Mouse (Mus musculus) right cerebral cortex, postnatal 14 days (tissue): ENCODE measurements around the gene Olfr186.
"Not testable (repeated sequence)": the region's sequence is repeated elsewhere in the genome, so short reads cannot be mapped to it uniquely, and the experiment has no call there.

Source experiments
- DNase-seq: peaks from one replicate; pipeline ENCODE4 v3.0.0; 2022

The Olfr186 gene

GRCm38 (mm10) chr16:59030191-59030590 is at the start of gene Olfr186:
Gene Olfr186 (minus strand): TSS chr16:59030291.
- no peak for DNase-seq

- no peak for DNase-seq
Measured at GRCm38 (mm10) chr16:59077905-59078304, 47.8 kb upstream of the Olfr186 start, which contains the start of gene Olfr190. Gene Olfr190 (minus strand): TSS chr16:59078005.

GRCm38 (mm10) chr16:59073520-59073919 is 43.4 kb upstream of the Olfr186 start:
- DNase-seq: no peak

GRCm38 (mm10) chr16:59071755-59072154 is 41.7 kb upstream of the Olfr186 start:
- no peak for DNase-seq

GRCm38 (mm10) chr16:59062411-59062810 is 32.3 kb upstream of the Olfr186 start:
- not testable (repeated sequence) for DNase-seq

GRCm38 (mm10) chr16:59049286-59049685 is 19.2 kb upstream of the Olfr186 start:
- DNase-seq: not testable (repeated sequence)

- no peak for DNase-seq
Measured at GRCm38 (mm10) chr16:59048860-59049259, 18.8 kb upstream of the Olfr186 start.

GRCm38 (mm10) chr16:59047579-59047978 is 17.5 kb upstream of the Olfr186 start:
- DNase-seq: no peak

GRCm38 (mm10) chr16:59045835-59046234 is 15.7 kb upstream of the Olfr186 start:
- DNase-seq: no peak

- no peak for DNase-seq
Measured at GRCm38 (mm10) chr16:59039710-59040109, 9.6 kb upstream of the Olfr186 start, which contains the start of gene Olfr187. Gene Olfr187 (minus strand): TSS chr16:59039767.

GRCm38 (mm10) chr16:59013357-59014018 is 16.6 kb downstream of the Olfr186 start:
- DNase-seq: no peak

GRCm38 (mm10) chr16:59007146-59007545 is 22.9 kb downstream of the Olfr186 start:
- no peak for DNase-seq

- no peak for DNase-seq
Measured at GRCm38 (mm10) chr16:58995057-58995456, 35.0 kb downstream of the Olfr186 start, which contains the start of gene Olfr183. Gene Olfr183 (plus strand): TSS chr16:58995357.
